Mouse (Mus musculus) c-Kit-positive CD71-positive TER-119-positive erythroid progenitor cells, embryonic 14.5 days (primary cell): ENCODE measurements at regions not wholly inside any gene's neighbourhood (a gene's known extent, or its start where the extent isn't known, plus 50 kb on each side); places are given as distances from the start of the nearest gene placed in this dataset.
"Not testable (repeated sequence)": the region's sequence is repeated elsewhere in the genome, so short reads cannot be mapped to it uniquely, and the experiment has no call there.

Experiments used
- DNase-seq: peaks from one replicate; pipeline ENCODE4 v3.0.0-alpha.2; 2013; ENCODE audit warnings: low spot score

GRCm38 (mm10) chr4:28064935-28065334 lies 748.0 kb upstream of the Epha7 start:
- no peak for DNase-seq

DNA sequence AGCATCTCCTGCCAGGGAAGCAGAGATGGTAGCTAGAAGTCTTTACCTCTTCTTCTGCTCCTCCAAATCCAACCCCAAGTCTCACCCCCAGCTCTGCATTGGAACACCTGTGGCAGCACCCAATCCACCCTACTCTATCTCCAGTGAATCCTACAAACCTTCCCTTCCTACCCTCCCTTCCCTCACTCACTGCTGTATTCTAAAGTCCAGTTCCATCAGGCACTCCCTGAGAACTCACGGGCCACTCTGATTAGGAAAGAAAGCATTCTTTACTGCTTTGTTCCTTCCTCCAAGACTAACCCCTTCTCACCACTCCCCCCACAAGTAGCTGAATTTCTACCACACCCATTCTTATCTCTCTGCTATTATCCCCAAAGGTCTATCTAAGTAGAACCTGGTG lies 747.1 kb upstream of the Epha7 start:
- no peak for DNase-seq

GRCm38 (mm10) chr4:28079030-28079429 lies 733.9 kb upstream of the Epha7 start:
- DNase-seq, result no peak

- no peak for DNase-seq
Measured at GRCm38 (mm10) chr4:28092854-28093253, 720.1 kb upstream of the Epha7 start.

DNA sequence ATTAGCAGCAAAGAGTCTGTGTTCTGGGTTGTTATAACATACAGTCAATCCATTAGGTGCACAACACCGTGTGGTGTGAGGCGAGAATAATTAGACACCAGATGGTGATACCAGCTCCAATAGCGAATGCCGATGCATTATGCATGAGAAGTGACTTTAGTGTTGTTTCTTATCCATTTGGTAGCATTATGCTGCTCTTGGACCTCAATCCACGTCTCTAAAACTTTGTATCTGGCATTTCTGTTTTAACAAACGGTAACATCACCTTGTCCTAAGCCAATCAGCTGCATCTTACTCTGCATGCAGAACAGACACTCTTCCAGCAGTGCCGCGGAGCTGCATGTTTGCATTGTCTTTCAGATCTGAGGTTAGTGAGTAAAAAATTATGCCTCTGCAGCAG lies 669.8 kb upstream of the Epha7 start:
- DNase-seq, result no peak

- no peak for DNase-seq
Measured at GRCm38 (mm10) chr4:28155116-28155515, 657.8 kb upstream of the Epha7 start.

- DNase-seq, result peak; percentile 78
Measured at GRCm38 (mm10) chr4:28176771-28177170, 636.2 kb upstream of the Epha7 start.

DNA sequence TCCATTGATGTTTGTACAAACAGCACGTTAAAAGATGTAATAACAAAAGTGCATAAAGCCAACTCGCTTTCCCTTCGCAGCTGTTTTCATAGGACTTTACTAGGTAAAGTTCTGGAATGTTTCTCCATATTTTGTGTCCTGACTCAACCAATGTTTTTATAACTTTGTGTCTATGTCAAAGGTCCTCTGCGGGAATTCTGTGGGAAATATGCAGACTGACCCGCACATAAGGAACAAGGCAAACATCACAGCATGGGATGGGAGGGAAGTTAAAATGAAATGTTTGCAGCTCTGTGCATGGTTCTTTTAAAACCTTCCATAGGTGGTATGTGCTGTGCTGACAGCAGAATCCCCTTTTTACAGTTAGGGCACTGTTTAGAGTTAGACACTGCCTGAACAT lies 622.1 kb upstream of the Epha7 start:
- no peak for DNase-seq

- DNase-seq, result no peak
Measured at GRCm38 (mm10) chr4:28227594-28228208, 585.2 kb upstream of the Epha7 start.

GRCm38 (mm10) chr4:28235516-28235915 lies 577.4 kb upstream of the Epha7 start:
- DNase-seq, result not testable (repeated sequence)

DNA sequence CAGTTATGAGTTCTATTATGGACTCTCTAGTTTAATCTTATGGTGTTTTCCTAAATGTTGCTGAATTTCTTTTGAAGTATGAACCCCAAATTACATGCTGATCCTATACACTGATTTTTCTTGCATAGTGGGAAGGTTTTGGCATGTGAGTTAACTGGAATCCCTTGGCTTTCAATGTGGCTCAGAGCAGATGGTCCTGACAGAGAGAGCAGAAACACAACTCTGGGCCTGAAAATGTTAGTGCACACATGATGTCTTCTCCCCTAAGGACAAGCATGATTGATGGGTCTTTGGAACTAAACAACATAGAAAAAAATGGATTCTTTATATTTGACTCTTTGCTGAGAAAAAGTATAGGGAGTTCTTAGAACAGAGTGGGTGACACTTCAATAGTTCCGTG lies 570.7 kb upstream of the Epha7 start:
- no peak for DNase-seq
